Mouse (Mus musculus) testis, postnatal 14 days (tissue): Measurements from ENCODE around the gene Borcs6.

Experiments used
- DNase-seq: peaks from one replicate; pipeline ENCODE4 v3.0.0; 2021; ENCODE audit warnings: low spot score

Gene Borcs6

DNA sequence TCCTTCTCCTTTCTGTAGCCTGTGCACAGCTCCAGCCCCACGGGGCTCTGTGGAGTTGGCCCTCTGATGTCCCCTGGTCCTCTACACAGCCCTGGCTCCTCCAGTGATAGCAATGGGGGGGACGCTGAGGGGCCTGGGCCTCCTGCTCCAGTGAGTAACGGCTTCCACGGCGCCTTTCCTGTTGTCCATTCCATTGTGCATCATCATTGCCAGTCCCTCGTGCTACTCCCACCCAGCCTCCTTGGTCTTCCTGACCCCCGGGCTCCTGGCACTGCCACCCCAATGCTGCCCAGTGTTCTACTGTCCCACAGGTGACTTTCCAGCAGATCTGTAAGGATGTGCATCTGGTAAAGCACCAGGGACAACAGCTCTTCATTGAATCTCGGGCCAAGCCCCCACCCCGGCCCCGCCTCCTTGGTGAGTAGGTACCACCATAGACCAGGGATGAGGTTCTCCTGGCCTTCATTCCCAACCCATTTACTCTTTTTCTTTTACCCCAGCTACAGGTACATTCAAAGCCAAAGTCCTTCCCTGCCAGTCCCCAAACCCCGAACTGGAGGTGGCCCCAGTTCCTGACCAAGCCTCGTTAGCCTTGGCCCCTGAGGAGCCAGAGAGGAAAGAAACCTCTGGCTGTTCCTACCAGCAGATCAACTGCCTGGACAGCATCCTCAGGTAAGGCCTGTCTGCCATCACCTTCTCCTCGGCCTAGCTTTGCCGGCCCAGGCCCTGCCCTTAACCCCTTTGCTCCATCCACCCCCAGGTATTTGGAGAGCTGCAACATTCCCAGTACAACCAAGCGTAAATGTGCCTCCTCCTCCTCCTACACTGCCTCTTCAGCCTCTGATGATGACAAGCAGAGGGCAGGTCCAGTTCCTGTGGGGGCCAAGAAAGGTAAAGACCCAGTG lies 44.3 kb downstream of the Borcs6 start:
- no peak for DNase-seq

- no peak for DNase-seq
These were observed 45.0 kb downstream of the Borcs6 start for GRCm38 (mm10) chr11:69104487-69104886.

- no peak for DNase-seq
These were observed 45.7 kb downstream of the Borcs6 start for GRCm38 (mm10) chr11:69105227-69105626.

DNA sequence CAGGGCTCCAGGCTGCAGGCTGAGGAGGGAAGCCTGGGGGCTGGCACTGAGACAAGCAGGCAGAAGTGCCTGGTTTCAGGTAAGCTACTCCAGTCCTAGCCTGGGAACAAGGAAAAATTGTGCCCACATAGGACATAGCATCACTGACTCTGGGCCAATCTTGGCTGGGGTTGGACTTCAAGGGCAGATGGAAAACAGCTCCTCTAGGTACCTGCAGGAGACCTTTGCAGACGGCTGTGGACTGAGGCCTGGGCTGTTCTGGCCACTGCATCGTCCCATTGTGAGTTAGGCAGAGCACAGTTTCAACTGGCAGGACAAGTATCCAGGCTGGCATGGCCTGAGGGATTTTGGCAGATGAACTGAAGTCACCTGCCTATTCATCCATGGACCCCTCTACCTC lies 46.3 kb downstream of the Borcs6 start:
- DNase-seq: no peak

GRCm38 (mm10) chr11:69106299-69106698 lies 46.8 kb downstream of the Borcs6 start:
- DNase-seq: no peak

DNA sequence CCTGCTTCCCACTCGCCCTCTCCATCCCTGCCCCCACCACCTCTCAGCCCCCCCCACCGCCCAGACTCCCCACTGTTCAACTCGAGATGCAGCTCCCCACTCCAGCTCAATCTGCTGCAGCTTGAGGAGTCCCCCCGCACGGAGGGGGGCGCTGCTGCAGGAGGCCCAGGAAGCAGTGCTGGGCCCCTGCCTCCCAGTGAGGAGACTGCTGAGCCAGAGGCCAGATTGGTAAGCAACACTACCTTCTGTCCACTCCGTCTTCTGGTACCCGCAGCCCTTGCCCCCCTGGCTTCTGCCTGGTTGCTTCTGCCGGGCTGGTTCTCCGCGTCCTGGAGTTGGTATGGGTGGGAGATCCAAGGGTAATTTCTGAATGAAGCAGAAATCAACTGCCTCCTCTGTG lies 47.3 kb downstream of the Borcs6 start:
- no peak for DNase-seq

- no peak for DNase-seq
These were observed 48.2 kb downstream of the Borcs6 start for GRCm38 (mm10) chr11:69107676-69108075.

DNA sequence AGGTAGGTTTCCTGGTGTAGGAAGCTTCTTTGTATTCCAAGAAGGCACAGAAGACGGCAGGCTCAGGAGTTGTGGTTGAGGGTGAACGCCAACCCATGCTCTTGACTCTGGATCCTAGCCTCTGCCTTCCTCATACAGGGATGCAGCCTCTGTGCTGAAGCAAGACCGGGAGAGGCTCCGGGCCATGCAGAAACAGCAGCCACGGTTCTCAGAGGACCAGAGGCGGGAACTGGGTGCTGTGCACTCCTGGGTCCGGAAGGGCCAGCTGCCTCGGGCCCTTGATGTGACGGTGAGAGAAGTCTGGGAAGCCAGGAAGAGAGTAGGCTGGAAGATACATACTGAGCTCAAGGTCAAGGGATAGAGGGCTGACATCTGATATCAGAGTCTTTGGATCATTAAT lies 48.7 kb downstream of the Borcs6 start:
- no peak for DNase-seq

GRCm38 (mm10) chr11:69109032-69109900 lies 49.7 kb downstream of the Borcs6 start:
- no peak for DNase-seq

DNA sequence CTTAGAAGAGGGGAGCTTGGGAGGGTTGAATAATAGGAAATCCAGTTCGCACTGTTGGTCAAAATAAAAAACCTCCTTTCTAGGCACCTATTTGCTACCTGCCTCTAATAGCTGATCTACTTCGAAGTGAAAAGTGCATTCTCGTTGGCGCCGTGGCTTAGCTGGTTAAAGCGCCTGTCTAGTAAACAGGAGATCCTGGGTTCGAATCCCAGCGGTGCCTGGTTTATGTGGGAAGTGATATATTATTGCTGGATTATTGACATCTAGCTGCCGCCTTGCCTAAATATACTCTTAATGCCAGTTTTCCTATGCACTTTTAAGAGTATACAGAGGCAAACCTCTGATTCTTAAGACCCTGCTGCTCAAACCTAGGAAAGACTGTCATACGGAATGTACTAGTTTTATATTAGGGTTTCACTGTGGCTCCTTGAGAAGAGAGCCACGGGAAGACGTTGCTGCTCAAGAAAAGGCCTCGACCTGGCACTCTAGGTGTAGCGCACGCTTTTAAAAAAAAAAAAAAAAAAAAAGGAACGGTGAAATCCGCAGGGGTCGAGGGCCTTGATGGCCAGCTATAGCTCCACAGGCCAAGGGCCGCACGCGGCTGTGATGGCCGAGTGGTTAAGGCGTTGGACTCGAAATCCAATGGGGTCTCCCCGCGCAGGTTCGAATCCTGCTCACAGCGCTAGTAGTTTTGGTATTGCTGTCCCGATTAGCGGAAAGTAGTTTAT lies 51.0 kb downstream of the Borcs6 start:
- peak; percentile 89 for DNase-seq
